Mouse (Mus musculus): ENCODE data around the gene Spsb1. TPM values are rescaled to one million over a fixed set of nuclear protein-coding genes. Genes with fewer than 3 reads are reported as not detected.

Spsb1 gene
- polyA plus RNA-seq, 1 experiment from 2014 or later = 7.0 TPM

- Histone ChIP-seq H3K27ac (no peak overlapping the region), H3K4me3 (replicated peaks; ENCODE audit: low read length) (no peak overlapping the region), H3K9me3 (ENCODE audit: control insufficient read depth, low read length) (no peaks in the 10 kb centered on the region), H3K27me3 (ENCODE audit: control insufficient read depth, insufficient read depth, low read length) (no peaks in the 10 kb centered on the region), H3K36me3 (replicated peaks; ENCODE audit: control insufficient read depth, insufficient read depth) (no peaks in the 10 kb centered on the region), H3K4me1 (replicated peaks; ENCODE audit: control insufficient read depth, insufficient read depth, low read length) (peaks cover 3% of the 10 kb centered on the region; the same call in 1 of the 2 replicates), H3K4me2 (replicated peaks) (no peak overlapping the region), H3K9ac (no peak overlapping the region)
- ATAC-seq (ENCODE audit: low FRiP score) = no peak
- 87% methylated on average over 16 of the region's 16 CpGs for WGBS
- DNase-seq (ENCODE audit: low spot score) = no peak
Observed at GRCm38 (mm10) chr4:149933519-149934245, 21.2 kb downstream of the Spsb1 start.

- DNase-seq (ENCODE audit: low spot score) (no peak), ATAC-seq (ENCODE audit: low FRiP score) (no peak)
- WGBS = 96% methylated on average over 7 of the region's 7 CpGs
- Histone ChIP-seq H3K27ac (no peak overlapping the region), H3K4me1 (replicated peaks; ENCODE audit: control insufficient read depth, insufficient read depth, low read length) (peaks cover 3% of the 10 kb centered on the region; the same call in 1 of the 2 replicates), H3K27me3 (ENCODE audit: control insufficient read depth, insufficient read depth, low read length) (no peaks in the 10 kb centered on the region), H3K36me3 (replicated peaks; ENCODE audit: control insufficient read depth, insufficient read depth) (no peaks in the 10 kb centered on the region), H3K9me3 (ENCODE audit: control insufficient read depth, low read length) (no peaks in the 10 kb centered on the region), H3K9ac (no peak overlapping the region), H3K4me2 (replicated peaks) (no peak overlapping the region), H3K4me3 (replicated peaks; ENCODE audit: low read length) (no peak overlapping the region)
Observed at GRCm38 (mm10) chr4:149933025-149933424, 21.8 kb downstream of the Spsb1 start.

GRCm38 (mm10) chr4:149932108-149932815, 22.6 kb downstream of the Spsb1 start:
- Histone ChIP-seq H3K9me3 (ENCODE audit: control insufficient read depth, low read length) (no peaks in the 10 kb centered on the region), H3K9ac (no peak overlapping the region), H3K27me3 (ENCODE audit: control insufficient read depth, insufficient read depth, low read length) (no peaks in the 10 kb centered on the region), H3K4me3 (replicated peaks; ENCODE audit: low read length) (no peak overlapping the region), H3K36me3 (replicated peaks; ENCODE audit: control insufficient read depth, insufficient read depth) (no peaks in the 10 kb centered on the region), H3K4me1 (replicated peaks; ENCODE audit: control insufficient read depth, insufficient read depth, low read length) (peaks cover 3% of the 10 kb centered on the region; the same call in 1 of the 2 replicates), H3K27ac (no peak overlapping the region), H3K4me2 (replicated peaks) (no peak overlapping the region)
- DNase-seq (ENCODE audit: low spot score) (no peak), ATAC-seq (ENCODE audit: low FRiP score) (no peak)
- WGBS = 91% methylated on average over 9 of the region's 9 CpGs

DNA sequence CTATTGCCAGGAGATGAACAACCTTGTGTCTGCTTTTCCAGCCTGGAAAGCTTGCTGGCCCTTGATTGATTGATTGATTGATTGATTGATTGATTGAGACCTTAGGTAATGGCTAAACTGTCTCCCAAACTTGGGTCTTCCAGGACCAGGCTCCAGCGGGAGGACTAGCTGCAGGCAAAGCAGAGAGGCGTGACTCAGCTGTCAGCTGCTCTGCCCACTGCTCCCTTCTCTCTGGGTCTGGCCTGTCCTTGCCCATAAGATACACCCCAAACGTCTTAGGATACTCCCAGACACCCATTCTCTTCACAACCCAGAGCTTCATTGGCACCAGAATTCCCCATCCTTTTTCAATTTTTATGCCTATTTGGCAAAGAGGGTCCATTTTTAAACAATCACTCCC, 24.1 kb downstream of the Spsb1 start:
- no peaks in the 10 kb centered on the region for H3K4me1 ChIP-seq (replicated peaks; ENCODE audit: control insufficient read depth, insufficient read depth, low read length)

DNA sequence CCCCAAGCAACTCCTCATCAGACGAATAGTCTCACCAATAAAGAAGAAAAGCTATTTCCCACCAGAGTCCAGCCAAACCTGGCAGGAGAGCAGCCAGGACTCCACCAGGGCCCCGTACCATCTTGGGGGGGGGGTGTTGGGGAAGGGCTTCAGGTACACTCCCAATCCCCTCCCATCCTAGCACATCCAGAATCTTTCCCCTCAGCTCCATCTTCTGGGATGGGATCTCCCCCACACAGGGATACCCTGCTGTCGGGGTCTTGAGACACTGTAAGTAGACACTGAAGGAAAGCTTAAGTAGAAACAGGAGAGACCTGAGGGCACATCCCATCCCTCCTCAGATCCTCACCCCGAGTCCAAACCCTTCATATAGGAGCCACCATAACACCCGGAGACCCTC, 31.8 kb downstream of the Spsb1 start:
- Histone ChIP-seq H3K9me3 (ENCODE audit: control insufficient read depth, low read length) (no peaks in the 10 kb centered on the region), H3K4me2 (replicated peaks) (no peak overlapping the region), H3K36me3 (replicated peaks; ENCODE audit: control insufficient read depth, insufficient read depth) (no peaks in the 10 kb centered on the region), H3K4me1 (replicated peaks; ENCODE audit: control insufficient read depth, insufficient read depth, low read length) (peaks cover 10% of the 10 kb centered on the region; the same call in 1 of the 2 replicates), H3K4me3 (replicated peaks; ENCODE audit: low read length) (no peak overlapping the region), H3K27me3 (ENCODE audit: control insufficient read depth, insufficient read depth, low read length) (no peaks in the 10 kb centered on the region), H3K9ac (no peak overlapping the region), H3K27ac (no peak overlapping the region)
- no peak for DNase-seq (ENCODE audit: low spot score)
- ATAC-seq (ENCODE audit: low FRiP score) = no peak
- 83% methylated on average over 4 of the region's 5 CpGs for WGBS

More for the DNA sequence above, 24.1 kb downstream of the Spsb1 start:
- 61% methylated on average over 3 of the region's 3 CpGs for WGBS
- Histone ChIP-seq H3K4me2 (replicated peaks) (no peak overlapping the region), H3K9ac (no peak overlapping the region), H3K4me3 (replicated peaks; ENCODE audit: low read length) (no peak overlapping the region), H3K27me3 (ENCODE audit: control insufficient read depth, insufficient read depth, low read length) (no peaks in the 10 kb centered on the region), H3K27ac (no peak overlapping the region), H3K9me3 (ENCODE audit: control insufficient read depth, low read length) (no peaks in the 10 kb centered on the region), H3K36me3 (replicated peaks; ENCODE audit: control insufficient read depth, insufficient read depth) (no peaks in the 10 kb centered on the region)
- ATAC-seq (ENCODE audit: low FRiP score) (no peak), DNase-seq (ENCODE audit: low spot score) (no peak)

GRCm38 (mm10) chr4:149922121-149922718, 32.6 kb downstream of the Spsb1 start:
- ATAC-seq (ENCODE audit: low FRiP score) (peak; percentile 51; the same call in 1 of the 2 replicates), DNase-seq (ENCODE audit: low spot score) (peak; percentile 36)
- 29% methylated on average over 14 of the region's 14 CpGs for WGBS
- no peaks in the 10 kb centered on the region for H3K9me3 ChIP-seq (ENCODE audit: control insufficient read depth, low read length)
- H3K9ac ChIP-seq = no peak overlapping the region
- H3K27me3 ChIP-seq (ENCODE audit: control insufficient read depth, insufficient read depth, low read length) = no peaks in the 10 kb centered on the region
- peak overlapping the region; percentile 59 for H3K27ac ChIP-seq
- H3K4me2 ChIP-seq (replicated peaks) = no peak overlapping the region
- peaks cover 10% of the 10 kb centered on the region; the same call in 1 of the 2 replicates for H3K4me1 ChIP-seq (replicated peaks; ENCODE audit: control insufficient read depth, insufficient read depth, low read length)
- H3K36me3 ChIP-seq (replicated peaks; ENCODE audit: control insufficient read depth, insufficient read depth) = no peaks in the 10 kb centered on the region
- H3K4me3 ChIP-seq (replicated peaks; ENCODE audit: low read length) = no peak overlapping the region

DNA sequence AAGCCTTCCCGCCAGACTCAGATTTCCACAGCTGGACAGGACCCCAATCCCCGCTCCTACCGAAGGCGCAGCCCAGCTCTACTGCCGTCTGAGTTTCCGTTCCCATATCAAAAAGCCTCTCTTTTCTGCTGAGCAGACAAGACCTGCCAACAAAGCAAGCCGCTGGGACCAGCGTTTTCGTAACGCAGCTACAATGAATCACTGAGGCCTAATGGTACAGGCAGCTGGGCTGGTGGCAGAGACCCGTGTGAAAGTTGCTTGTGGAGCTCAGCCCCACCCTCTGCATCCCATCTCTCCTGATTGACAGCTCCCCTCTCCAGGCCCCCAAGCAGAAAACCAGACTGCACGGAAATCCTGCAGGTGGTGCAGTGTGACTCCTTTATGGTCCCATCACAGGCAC, 34.0 kb downstream of the Spsb1 start:
- Histone ChIP-seq H3K36me3 (replicated peaks; ENCODE audit: control insufficient read depth, insufficient read depth) (no peaks in the 10 kb centered on the region), H3K4me2 (replicated peaks) (no peak overlapping the region), H3K4me1 (replicated peaks; ENCODE audit: control insufficient read depth, insufficient read depth, low read length) (peaks cover 10% of the 10 kb centered on the region; the same call in 1 of the 2 replicates), H3K27me3 (ENCODE audit: control insufficient read depth, insufficient read depth, low read length) (no peaks in the 10 kb centered on the region), H3K4me3 (replicated peaks; ENCODE audit: low read length) (no peak overlapping the region), H3K27ac (no peak overlapping the region), H3K9ac (no peak overlapping the region), H3K9me3 (ENCODE audit: control insufficient read depth, low read length) (no peaks in the 10 kb centered on the region)
- WGBS = 34% methylated on average over 12 of the region's 12 CpGs
- ATAC-seq (ENCODE audit: low FRiP score) = no peak
- DNase-seq (ENCODE audit: low spot score) = peak; percentile 44

DNA sequence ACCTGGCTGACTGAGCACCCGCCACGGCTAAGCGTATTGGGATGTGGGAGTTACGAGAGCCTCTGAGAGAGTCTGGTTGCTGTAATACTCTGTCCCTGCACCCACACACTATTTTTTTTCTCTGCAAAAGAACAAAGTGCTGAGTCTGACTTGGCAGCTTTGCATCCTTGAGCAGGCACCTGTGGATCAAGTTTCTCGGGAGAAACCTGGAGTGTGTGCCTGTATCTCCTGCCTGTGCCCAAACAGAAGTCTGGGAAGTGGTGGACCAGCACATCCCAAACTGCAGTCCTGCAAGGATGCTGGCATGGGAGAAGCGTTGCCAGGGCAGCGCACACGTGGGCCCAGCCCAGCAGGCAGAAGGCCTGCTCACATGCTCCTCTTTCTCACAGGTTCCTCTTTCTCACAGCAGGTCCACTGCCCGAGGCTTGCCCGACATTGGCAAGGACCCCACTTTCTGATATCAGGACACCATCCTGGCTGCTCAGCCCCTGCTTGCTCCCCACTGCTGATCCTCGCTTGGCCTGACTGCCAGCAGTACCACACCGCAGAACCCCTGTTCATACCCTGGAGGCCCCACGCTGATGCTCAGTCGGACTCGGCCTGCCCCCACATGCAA, 36.3 kb downstream of the Spsb1 start:
- Histone ChIP-seq H3K27ac (no peak overlapping the region), H3K36me3 (replicated peaks; ENCODE audit: control insufficient read depth, insufficient read depth) (no peaks in the 10 kb centered on the region), H3K9me3 (ENCODE audit: control insufficient read depth, low read length) (no peaks in the 10 kb centered on the region), H3K4me2 (replicated peaks) (no peak overlapping the region), H3K4me3 (replicated peaks; ENCODE audit: low read length) (no peak overlapping the region), H3K9ac (no peak overlapping the region), H3K4me1 (replicated peaks; ENCODE audit: control insufficient read depth, insufficient read depth, low read length) (peaks cover 17% of the 10 kb centered on the region; the same call in 1 of the 2 replicates), H3K27me3 (ENCODE audit: control insufficient read depth, insufficient read depth, low read length) (no peaks in the 10 kb centered on the region)
- DNase-seq (ENCODE audit: low spot score) (no peak), ATAC-seq (ENCODE audit: low FRiP score) (no peak)
- WGBS = 85% methylated on average over 15 of the region's 15 CpGs

- no peaks in the 10 kb centered on the region for H3K27me3 ChIP-seq (ENCODE audit: control insufficient read depth, insufficient read depth, low read length)
- ATAC-seq (ENCODE audit: low FRiP score) = no peak
- DNase-seq (ENCODE audit: low spot score) = no peak
- H3K4me1 ChIP-seq (replicated peaks; ENCODE audit: control insufficient read depth, insufficient read depth, low read length) = peaks cover 15% of the 10 kb centered on the region; the same call in 1 of the 2 replicates
- no peaks in the 10 kb centered on the region for H3K36me3 ChIP-seq (replicated peaks; ENCODE audit: control insufficient read depth, insufficient read depth)
- no peaks in the 10 kb centered on the region for H3K9me3 ChIP-seq (ENCODE audit: control insufficient read depth, low read length)
- H3K4me3 ChIP-seq (replicated peaks; ENCODE audit: low read length) = no peak overlapping the region
- H3K4me2 ChIP-seq (replicated peaks) = no peak overlapping the region
- 73% methylated on average over 3 of the region's 3 CpGs for WGBS
- no peak overlapping the region for H3K9ac ChIP-seq
- no peak overlapping the region for H3K27ac ChIP-seq
Observed at GRCm38 (mm10) chr4:149916831-149917230, 38.0 kb downstream of the Spsb1 start.

All from hindbrain, embryonic 14.5 days (tissue).